Mouse (Mus musculus): ENCODE results near the gene B3gnt3.
A peak's percentile ranks its signal among the peaks of the same experiment; 100 is the strongest.

Gene B3gnt3

GRCm38 (mm10) chr8:71677555-71677954 is 24.0 kb downstream of the B3gnt3 start:
- peak in 1 of 2 experiments; percentile 65 for DNase-seq

GRCm38 (mm10) chr8:71676803-71677202 is 24.8 kb downstream of the B3gnt3 start:
- no peak for DNase-seq

- peak; percentile 60 to 76 for DNase-seq
Measured at GRCm38 (mm10) chr8:71676020-71676741, 25.4 kb downstream of the B3gnt3 start, which contains the start of gene Jak3. Jak3 (plus strand) TSS chr8:71676296.

- DNase-seq = no peak
Measured at GRCm38 (mm10) chr8:71675456-71676019, 26.1 kb downstream of the B3gnt3 start.

GRCm38 (mm10) chr8:71674071-71674470 is 27.5 kb downstream of the B3gnt3 start:
- no peak for DNase-seq

- DNase-seq = no peak
Measured at GRCm38 (mm10) chr8:71672168-71672735, 29.3 kb downstream of the B3gnt3 start.

- DNase-seq = peak; percentile 95 to 96
Measured at GRCm38 (mm10) chr8:71671549-71671965, 30.0 kb downstream of the B3gnt3 start, which contains the start of gene Unc13a. Unc13a (minus strand) TSS chr8:71671757.

GRCm38 (mm10) chr8:71670621-71671548 is 30.7 kb downstream of the B3gnt3 start:
- peak; percentile 54 to 75 for DNase-seq

- peak in 1 of 2 experiments; percentile 6 for DNase-seq
Measured at GRCm38 (mm10) chr8:71670198-71670597, 31.4 kb downstream of the B3gnt3 start.

- peak; percentile 63 to 76 for DNase-seq
Measured at GRCm38 (mm10) chr8:71668220-71668975, 33.2 kb downstream of the B3gnt3 start.

- no peak for DNase-seq
Measured at GRCm38 (mm10) chr8:71667256-71667655, 34.3 kb downstream of the B3gnt3 start.

GRCm38 (mm10) chr8:71666855-71667254 is 34.7 kb downstream of the B3gnt3 start:
- no peak for DNase-seq

GRCm38 (mm10) chr8:71665331-71666130 is 36.1 kb downstream of the B3gnt3 start:
- DNase-seq = peak; percentile 93 to 94

GRCm38 (mm10) chr8:71660325-71661120 is 41.1 kb downstream of the B3gnt3 start:
- DNase-seq = peak; percentile 94

GRCm38 (mm10) chr8:71659751-71660150 is 41.8 kb downstream of the B3gnt3 start:
- DNase-seq = no peak

- peak in 1 of 2 experiments; percentile 45 for DNase-seq
Measured at GRCm38 (mm10) chr8:71658515-71659049, 43.0 kb downstream of the B3gnt3 start.

- peak in 1 of 2 experiments; percentile 31 for DNase-seq
Measured at GRCm38 (mm10) chr8:71657816-71658215, 43.8 kb downstream of the B3gnt3 start.

- peak; percentile 75 to 79 for DNase-seq
Measured at GRCm38 (mm10) chr8:71654600-71654999, 47.0 kb downstream of the B3gnt3 start.

GRCm38 (mm10) chr8:71645510-71645909 is 56.1 kb downstream of the B3gnt3 start:
- DNase-seq = no peak

Data from kidney, postnatal 4 days (tissue).